Mouse (Mus musculus) left cerebral cortex, adult 6 months (tissue): ENCODE results near the gene Cnnm4. TPM values are rescaled to one million over a fixed set of nuclear protein-coding genes. Genes with fewer than 3 reads are reported as not detected.

Experiments used
- long read RNA-seq, 2 experiments: library from polyadenylated mRNA; unstranded; transcript quantifications; one replicate each; pipeline ENCODE4 v2.0.0; 2019 to 2020
- polyA plus RNA-seq: library from polyadenylated mRNA; unstranded; fragments of <200 nt; fragmentation: Nextera tagmentation; gene quantifications from 2 replicates; pipeline ENCODE4 v1.2.3, GENCODE M21; 2021

The Cnnm4 gene
- polyA plus RNA-seq = 15.2 and 15.3 TPM in 2 replicates
- long read RNA-seq, experiment 1, partial matches to known transcripts = 1 of 5 reads
- long read RNA-seq, experiment 1, other reads (novel, unspliced or antisense) = 4 of 5 reads
- long read RNA-seq, experiment 2, partial matches to known transcripts = 0 of 8 reads
- long read RNA-seq, experiment 2, other reads (novel, unspliced or antisense) = 8 of 8 reads

DNA sequence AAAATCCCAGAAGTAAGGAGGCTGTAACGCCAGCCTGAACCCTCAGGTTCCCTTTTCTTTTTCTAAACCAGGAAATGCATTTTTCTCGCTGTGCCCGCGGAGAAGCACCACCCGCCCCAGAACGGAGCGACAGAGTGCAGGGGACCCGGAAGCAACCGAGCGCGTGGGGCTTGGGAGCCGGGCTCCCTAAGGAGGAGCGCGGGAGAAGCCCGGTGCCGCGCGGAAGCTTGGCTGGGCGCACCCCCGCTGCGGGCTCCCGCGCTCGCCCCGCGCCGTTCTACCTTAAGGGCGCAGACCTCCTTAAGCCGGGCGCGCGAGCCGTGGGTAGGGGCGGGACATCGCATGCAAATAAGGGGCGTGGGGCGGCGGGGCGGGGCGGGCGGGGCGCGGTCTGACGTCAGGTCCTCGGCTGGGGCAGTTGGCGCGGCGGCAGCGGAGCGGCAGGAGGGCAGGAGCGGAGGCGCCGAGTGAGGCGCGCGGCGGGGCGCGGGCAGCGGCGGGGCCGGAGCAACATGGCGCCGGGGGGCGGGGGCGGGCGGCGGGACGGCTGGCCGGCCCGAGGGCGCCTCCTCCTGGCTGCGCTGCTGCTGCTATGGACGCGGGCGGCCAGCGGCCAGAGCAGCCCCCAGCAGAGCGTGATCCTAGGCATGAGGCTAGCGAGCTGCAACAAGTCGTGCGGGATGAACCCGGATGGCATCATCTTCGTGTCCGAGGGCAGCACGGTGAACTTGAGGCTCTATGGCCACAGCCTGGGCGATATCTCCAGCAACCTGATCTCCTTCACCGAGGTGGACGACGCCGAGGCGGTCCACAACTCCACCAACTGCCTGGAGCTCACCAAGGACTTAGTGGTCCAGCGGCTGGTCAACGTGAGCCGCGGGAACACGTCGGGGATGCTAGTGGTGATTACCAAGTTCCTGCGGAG is at the start of gene Cnnm4:
Cnnm4 (plus strand) TSS at position 440 of the 925 bp plus-strand sequence.

DNA sequence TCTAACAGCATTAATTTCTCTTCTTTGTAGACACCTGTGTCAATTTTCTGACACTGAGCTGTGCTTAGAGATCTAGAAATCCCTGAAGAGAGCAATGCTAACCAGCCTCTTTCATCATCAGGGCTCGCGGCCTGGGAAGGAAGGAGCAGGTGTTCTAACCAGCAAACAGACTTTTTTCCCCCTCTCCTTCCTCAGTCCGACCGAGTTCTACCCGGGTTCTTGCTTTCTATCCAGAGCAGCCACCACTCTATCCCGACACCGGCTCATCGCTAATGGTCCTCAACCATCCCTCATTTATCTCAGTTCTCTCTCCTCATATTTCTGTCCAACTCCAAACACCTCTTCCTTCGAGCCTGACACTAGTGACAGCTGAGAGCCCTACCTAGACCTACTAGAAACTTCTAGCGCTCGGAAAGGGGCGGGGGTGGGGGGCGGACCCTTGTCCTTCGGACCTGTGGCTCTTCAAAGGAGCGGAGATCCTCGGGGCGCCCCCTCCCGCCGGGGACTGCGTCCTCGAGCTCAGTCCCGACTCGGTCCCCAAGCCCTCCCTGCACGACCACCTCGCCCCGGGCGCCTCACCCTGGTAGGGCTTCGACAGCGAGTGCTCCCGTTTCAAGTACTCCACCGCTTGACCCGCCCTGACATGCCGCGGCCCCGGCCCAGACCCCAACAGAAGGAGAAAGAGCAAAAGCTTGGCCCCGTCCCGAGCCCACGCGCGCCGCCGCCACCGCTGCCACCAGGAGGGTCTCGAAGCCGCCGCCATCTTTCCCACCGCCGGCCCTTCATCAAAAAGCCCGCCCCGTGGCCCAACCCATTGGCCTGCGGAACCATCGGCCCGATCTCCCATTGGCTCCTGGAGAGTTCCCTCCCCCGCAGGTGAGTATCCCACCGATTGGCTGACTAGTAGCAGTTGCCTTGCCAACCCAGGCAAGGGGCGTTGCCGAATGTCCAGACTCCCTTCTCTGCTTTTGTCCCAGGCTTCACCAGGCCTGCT is 26.7 kb upstream of the Cnnm4 start, which contains the start of gene Lman2l:
Lman2l (minus strand) TSS at position 801 of the 994 bp plus-strand sequence.

DNA sequence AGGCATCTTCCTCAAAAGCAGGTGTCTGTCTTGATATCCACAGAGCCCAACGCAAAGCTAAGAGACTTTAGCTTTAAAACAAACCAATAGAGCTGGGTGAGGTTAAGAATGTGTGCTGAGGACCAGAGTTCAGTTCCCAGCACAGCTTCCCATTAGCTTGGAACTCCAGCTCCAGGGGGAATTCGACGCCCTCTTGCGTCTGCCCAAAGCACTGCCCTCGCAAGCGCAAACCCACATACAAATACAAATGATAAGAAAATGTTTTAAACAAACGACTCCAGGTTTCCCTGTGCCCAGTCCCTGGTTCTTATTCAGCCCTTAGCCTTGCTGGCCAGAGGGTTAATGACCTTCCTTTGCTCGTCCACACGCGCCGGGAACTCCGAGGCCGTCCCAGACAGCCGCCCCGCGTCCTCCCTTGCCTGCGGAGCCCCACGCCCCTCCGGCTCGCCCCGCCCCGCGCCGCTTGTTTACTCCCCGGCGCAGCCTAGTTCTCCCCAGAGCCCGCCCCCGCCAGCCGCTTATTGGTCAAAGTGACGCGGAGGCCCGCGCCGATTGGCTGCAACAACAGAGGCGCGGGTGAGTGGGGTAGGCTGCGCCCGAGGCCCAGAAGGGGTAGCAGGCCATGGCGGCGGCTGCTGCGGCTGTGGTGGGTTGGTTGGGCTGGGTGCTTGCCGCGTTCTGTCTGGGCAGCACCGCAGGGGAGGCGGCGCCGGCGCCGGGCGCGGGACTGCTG is 40.0 kb downstream of the Cnnm4 start, which contains the start of gene Cnnm3:
Cnnm3 (plus strand) TSS at position 579 of the 733 bp plus-strand sequence.

DNA sequence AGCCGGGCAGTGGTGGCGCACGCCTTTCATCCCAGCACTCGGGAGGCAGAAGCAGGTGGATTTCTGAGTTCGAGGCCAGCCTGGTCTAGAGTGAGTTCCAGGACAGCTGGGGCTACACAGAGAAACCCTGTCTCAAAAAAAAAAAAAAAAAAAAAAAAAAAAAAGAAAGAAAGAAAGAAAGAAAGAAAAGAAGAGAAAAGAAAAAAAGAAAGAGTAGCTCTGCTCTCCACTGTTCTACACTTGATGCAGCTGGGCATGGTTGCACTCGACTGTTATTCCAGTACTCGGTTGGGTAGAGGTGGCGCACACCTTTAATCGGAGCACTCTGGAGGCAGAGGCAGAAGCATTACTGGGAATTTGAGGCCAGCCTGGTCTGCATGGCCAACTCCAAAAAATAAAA is 65.4 kb downstream of the Cnnm4 start, which contains the start of gene Ankrd23:
Ankrd23 (minus strand) TSS at position 101 of the 400 bp plus-strand sequence.

DNA sequence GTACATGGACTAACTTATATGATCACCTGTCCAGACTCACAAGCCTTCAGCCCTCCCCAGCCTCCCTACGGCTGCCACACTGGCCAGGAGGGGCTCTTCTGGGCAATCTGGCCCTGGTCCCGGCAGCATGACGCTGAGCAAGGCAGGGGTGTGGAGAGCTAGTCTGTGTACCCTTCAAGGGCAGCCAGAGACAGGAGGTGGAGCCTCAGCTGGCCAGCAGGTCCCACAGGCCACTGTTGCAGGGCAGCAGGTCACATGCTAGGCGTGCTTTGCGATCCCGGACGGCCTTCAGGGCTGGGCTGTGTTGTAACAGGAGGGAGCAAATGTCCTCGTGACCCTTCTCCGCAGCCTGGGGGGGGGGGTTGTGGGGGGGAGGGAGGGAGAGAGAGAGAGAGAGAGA is 67.8 kb downstream of the Cnnm4 start, which contains the start of gene Gm42417:
Gm42417 (minus strand) TSS at position 244 of the 400 bp plus-strand sequence.

DNA sequence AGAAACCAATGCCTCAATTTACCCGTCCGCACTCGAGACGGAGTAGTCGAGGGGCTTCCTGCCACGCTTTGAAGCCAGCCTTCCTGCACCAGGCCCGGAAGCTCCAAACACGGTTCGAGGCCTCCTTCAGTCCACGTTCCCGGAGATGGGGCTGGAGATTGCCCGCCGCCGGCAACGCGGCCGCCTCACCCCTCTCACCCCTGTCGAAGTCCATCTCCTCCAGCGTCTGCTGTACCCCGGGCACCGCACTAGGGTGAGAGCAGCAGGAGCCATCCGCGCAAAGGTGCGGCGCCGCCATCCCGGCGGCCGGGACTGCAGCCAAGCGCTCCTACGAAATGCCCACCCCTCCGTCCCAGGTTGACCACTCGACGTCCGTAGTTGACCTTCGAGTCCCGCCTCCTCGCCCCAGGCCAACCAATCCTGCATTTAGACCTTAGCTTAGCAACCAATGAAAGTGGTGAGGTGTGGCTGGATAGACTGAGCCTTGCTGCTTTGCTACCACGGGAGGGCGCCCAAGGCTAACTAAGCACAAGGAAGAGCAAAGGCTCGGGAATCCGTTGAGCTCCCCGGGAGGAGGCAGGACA is 75.6 kb downstream of the Cnnm4 start, which contains the start of gene Ankrd39:
Ankrd39 (minus strand) TSS at position 558 of the 584 bp plus-strand sequence.

Other genes starting within 250 kb of the Cnnm4 start
- gene Uggt1, start 226.9 kb upstream of the Cnnm4 start, polyA plus RNA-seq = 5.0 TPM in 2 replicates
- gene Neurl3, start 196.9 kb upstream of the Cnnm4 start, polyA plus RNA-seq = 0.37 and 0.41 TPM in 2 replicates
- gene Arid5a, start 163.9 kb upstream of the Cnnm4 start, polyA plus RNA-seq = 5.3 and 6.2 TPM in 2 replicates
- 24.8 and 28.6 TPM in 2 replicates for gene Kansl3, start 102.4 kb upstream of the Cnnm4 start, polyA plus RNA-seq
- 0.26 and 0.71 TPM in 2 replicates for gene Fer1l5, start 99.3 kb upstream of the Cnnm4 start, polyA plus RNA-seq
- 27.2 and 32.8 TPM in 2 replicates for gene Lman2l, start 26.3 kb upstream of the Cnnm4 start, polyA plus RNA-seq
- gene Cnnm3, start 40.2 kb downstream of the Cnnm4 start, polyA plus RNA-seq = 3.1 and 3.3 TPM in 2 replicates
- gene Ankrd23, start 65.3 kb downstream of the Cnnm4 start, polyA plus RNA-seq = 0.32 and 1.3 TPM in 2 replicates
- gene Gm42417, start 67.8 kb downstream of the Cnnm4 start, polyA plus RNA-seq = 0.17 TPM in 1 of 2 replicates, not detected in the other
- gene Ankrd39, start 75.8 kb downstream of the Cnnm4 start, polyA plus RNA-seq = 18.0 and 22.5 TPM in 2 replicates
- 0.31 and 1.8 TPM in 2 replicates for gene Sema4c, start 86.7 kb downstream of the Cnnm4 start, polyA plus RNA-seq
- gene Fam178b, start 211.6 kb downstream of the Cnnm4 start, polyA plus RNA-seq = 0.68 and 1.2 TPM in 2 replicates
- 2,762 and 2,805 TPM in 2 replicates for gene Cox5b, start 219.8 kb downstream of the Cnnm4 start, polyA plus RNA-seq
- gene 4933424G06Rik, start 238.5 kb downstream of the Cnnm4 start, polyA plus RNA-seq = 0.30 and 0.47 TPM in 2 replicates
- gene Actr1b, start 242.8 kb downstream of the Cnnm4 start, polyA plus RNA-seq = 164 and 184 TPM in 2 replicates